Mouse (Mus musculus) forebrain, embryonic 10.5 days (tissue): ENCODE measurements around the gene Igfbp4. TPM values are rescaled to one million over a fixed set of nuclear protein-coding genes. Genes with fewer than 3 reads are reported as not detected.

Source experiments
- DNase-seq: peaks from one replicate; pipeline ENCODE4 v3.0.0-alpha.2; 2017; ENCODE audit warnings: low spot score; ENCODE audit errors: extremely low spot score
- H3K27ac ChIP-seq: fragments of 300-500 bp; sonication (generic); 2 replicates; pipeline ENCODE4 v1.5.1; 2016; ENCODE audit warnings: mild to moderate bottlenecking
- H3K27me3 ChIP-seq: fragments of 300-500 bp; sonication (generic); 2 replicates; pipeline ENCODE4 v1.6.1; 2016; ENCODE audit warnings: mild to moderate bottlenecking; ENCODE audit not compliant: poor library complexity, severe bottlenecking
- H3K36me3 ChIP-seq: fragments of 300-500 bp; sonication (generic); replicated peaks from 2 replicates; pipeline ENCODE4 v1.6.1; 2016; ENCODE audit warnings: mild to moderate bottlenecking, moderate library complexity
- H3K4me1 ChIP-seq: fragments of 300-500 bp; sonication (generic); 2 replicates; pipeline ENCODE4 v1.6.1; 2016
- H3K4me3 ChIP-seq: fragments of 300-500 bp; sonication (generic); 2 replicates; pipeline ENCODE4 v1.5.1; 2016; ENCODE audit warnings: mild to moderate bottlenecking, moderate library complexity
- H3K9me3 ChIP-seq: fragments of 300-500 bp; sonication (generic); 2 replicates; pipeline ENCODE4 v1.6.1; 2016; ENCODE audit warnings: mild to moderate bottlenecking, moderate library complexity
- WGBS: fragments of 180-500 bp; shearing (Covaris S2); methylation state at CpG from one replicate; pipeline ENCODE4 v1.1.7; 2016; 5-methylcytosine and 5-hydroxymethylcytosine counted together
- polyA plus RNA-seq: library from polyadenylated mRNA; unstranded; fragments of >200 nt; fragmentation: Nextera tagmentation; extraction: Ambion mirVana; gene quantifications from 2 replicates; pipeline ENCODE4 v1.2.1, GENCODE M21; 2016

The Igfbp4 gene
- polyA plus RNA-seq, 1 experiment from 2014 or later, result 364 TPM

- Histone ChIP-seq H3K27ac (no peak overlapping the region), H3K36me3 (peaks cover 60% of the 10 kb centered on the region), H3K4me3 (no peak overlapping the region), H3K9me3 (no peaks in the 10 kb centered on the region), H3K4me1 (peaks cover 73% of the 10 kb centered on the region), H3K27me3 (0 out of 2 replicates have a peak, but pooled peaks cover 6% of the 10 kb centered on the region)
- 88% methylated on average over 12 of the region's 12 CpGs for WGBS
- no peak for DNase-seq
Measured at GRCm38 (mm10) chr11:99045159-99045889, 4.3 kb downstream of the Igfbp4 start.

- H3K4me3 ChIP-seq, result no peak overlapping the region
- WGBS, result 61% methylated on average over 5 of the region's 5 CpGs
Measured at GRCm38 (mm10) chr11:99047120-99047519, 6.1 kb downstream of the Igfbp4 start.

GRCm38 (mm10) chr11:99047643-99048042, 6.6 kb downstream of the Igfbp4 start:
- no peak overlapping the region for H3K4me3 ChIP-seq
- WGBS, result 66% methylated on average over 2 of the region's 2 CpGs

More at GRCm38 (mm10) chr11:99047120-99047519, 6.1 kb downstream of the Igfbp4 start:
- DNase-seq, result no peak
- no peaks in the 10 kb centered on the region for H3K9me3 ChIP-seq
- peak overlapping the region; percentile 27 for H3K27ac ChIP-seq
- H3K4me1 ChIP-seq, result peaks cover 57% of the 10 kb centered on the region
- H3K36me3 ChIP-seq, result peaks cover 78% of the 10 kb centered on the region
- H3K27me3 ChIP-seq, result 0 out of 2 replicates have a peak, but pooled peaks cover 1% of the 10 kb centered on the region

GRCm38 (mm10) chr11:99055143-99055542, 14.1 kb downstream of the Igfbp4 start:
- no peak for DNase-seq
- no peaks in the 10 kb centered on the region for H3K27me3 ChIP-seq
- H3K4me3 ChIP-seq, result no peak overlapping the region
- H3K4me1 ChIP-seq, result peaks cover 34% of the 10 kb centered on the region
- peaks cover 29% of the 10 kb centered on the region for H3K36me3 ChIP-seq
- H3K9me3 ChIP-seq, result no peaks in the 10 kb centered on the region; the same call in 1 of the 2 replicates
- 47% methylated on average over 4 of the region's 4 CpGs for WGBS
- H3K27ac ChIP-seq, result peak overlapping the region; percentile 74; the same call in 1 of the 2 replicates

More at GRCm38 (mm10) chr11:99047643-99048042, 6.6 kb downstream of the Igfbp4 start:
- H3K36me3 ChIP-seq, result peaks cover 83% of the 10 kb centered on the region
- peak overlapping the region; percentile 27 for H3K27ac ChIP-seq
- H3K27me3 ChIP-seq, result no peaks in the 10 kb centered on the region
- peaks cover 55% of the 10 kb centered on the region for H3K4me1 ChIP-seq
- no peak for DNase-seq
- no peaks in the 10 kb centered on the region for H3K9me3 ChIP-seq

GRCm38 (mm10) chr11:99055571-99056452, 14.8 kb downstream of the Igfbp4 start:
- WGBS, result 2% methylated on average over 8 of the region's 8 CpGs
- Histone ChIP-seq H3K4me3 (no peak overlapping the region), H3K9me3 (no peaks in the 10 kb centered on the region; the same call in 1 of the 2 replicates), H3K4me1 (peaks cover 41% of the 10 kb centered on the region), H3K27me3 (no peaks in the 10 kb centered on the region), H3K27ac (peak overlapping the region; percentile 74), H3K36me3 (peaks cover 22% of the 10 kb centered on the region)
- DNase-seq, result peak; percentile 56

- H3K36me3 ChIP-seq, result no peaks in the 10 kb centered on the region
- no peak for DNase-seq
- H3K9me3 ChIP-seq, result no peaks in the 10 kb centered on the region; the same call in 1 of the 2 replicates
- H3K4me3 ChIP-seq, result no peak overlapping the region
- H3K27me3 ChIP-seq, result no peaks in the 10 kb centered on the region
- WGBS, result 85% methylated on average over 3 of the region's 3 CpGs
- H3K27ac ChIP-seq, result peak overlapping the region; percentile 31
- peaks cover 35% of the 10 kb centered on the region for H3K4me1 ChIP-seq
Measured at GRCm38 (mm10) chr11:99060435-99060834, 19.4 kb downstream of the Igfbp4 start.

GRCm38 (mm10) chr11:99062661-99063060, 21.6 kb downstream of the Igfbp4 start:
- Histone ChIP-seq H3K27me3 (no peaks in the 10 kb centered on the region), H3K27ac (peak overlapping the region; percentile 62), H3K9me3 (no peaks in the 10 kb centered on the region; the same call in 1 of the 2 replicates), H3K4me3 (no peak overlapping the region), H3K36me3 (no peaks in the 10 kb centered on the region), H3K4me1 (peaks cover 31% of the 10 kb centered on the region)
- no peak for DNase-seq
- 88% methylated on average over 7 of the region's 7 CpGs for WGBS

GRCm38 (mm10) chr11:99063406-99064131, 22.5 kb downstream of the Igfbp4 start:
- DNase-seq, result no peak
- 39% methylated on average over 8 of the region's 8 CpGs for WGBS
- Histone ChIP-seq H3K27ac (peak overlapping the region; percentile 62), H3K9me3 (no peaks in the 10 kb centered on the region; the same call in 1 of the 2 replicates), H3K4me1 (peaks cover 35% of the 10 kb centered on the region), H3K4me3 (no peak overlapping the region), H3K36me3 (no peaks in the 10 kb centered on the region), H3K27me3 (no peaks in the 10 kb centered on the region)

- Histone ChIP-seq H3K4me3 (no peak overlapping the region), H3K4me1 (peaks cover 45% of the 10 kb centered on the region), H3K27me3 (no peaks in the 10 kb centered on the region), H3K9me3 (no peaks in the 10 kb centered on the region), H3K36me3 (no peaks in the 10 kb centered on the region), H3K27ac (peak overlapping the region; percentile 59)
- 65% methylated on average over 3 of the region's 3 CpGs for WGBS
- no peak for DNase-seq
Measured at GRCm38 (mm10) chr11:99065353-99065752, 24.3 kb downstream of the Igfbp4 start.

GRCm38 (mm10) chr11:99065979-99066378, 24.9 kb downstream of the Igfbp4 start:
- H3K9me3 ChIP-seq, result no peaks in the 10 kb centered on the region
- 24% methylated on average over 2 of the region's 2 CpGs for WGBS
- DNase-seq, result peak; percentile 78
- H3K36me3 ChIP-seq, result no peaks in the 10 kb centered on the region
- no peaks in the 10 kb centered on the region for H3K27me3 ChIP-seq
- H3K27ac ChIP-seq, result peak overlapping the region; percentile 59
- H3K4me3 ChIP-seq, result no peak overlapping the region
- peaks cover 43% of the 10 kb centered on the region for H3K4me1 ChIP-seq

- 84% methylated on average over 8 of the region's 8 CpGs for WGBS
- H3K9me3 ChIP-seq, result no peaks in the 10 kb centered on the region
- H3K4me1 ChIP-seq, result peaks cover 60% of the 10 kb centered on the region
- no peak for DNase-seq
- no peaks in the 10 kb centered on the region for H3K36me3 ChIP-seq
- no peaks in the 10 kb centered on the region for H3K27me3 ChIP-seq
- H3K27ac ChIP-seq, result no peak overlapping the region; the same call in 1 of the 2 replicates
- H3K4me3 ChIP-seq, result no peak overlapping the region
Measured at GRCm38 (mm10) chr11:99067591-99067990, 26.5 kb downstream of the Igfbp4 start.

- H3K27me3 ChIP-seq, result no peaks in the 10 kb centered on the region
- WGBS, result 82% methylated on average over 5 of the region's 5 CpGs
- no peaks in the 10 kb centered on the region for H3K9me3 ChIP-seq
- no peaks in the 10 kb centered on the region for H3K36me3 ChIP-seq
- H3K27ac ChIP-seq, result peak overlapping the region; percentile 1; the same call in 1 of the 2 replicates
- H3K4me1 ChIP-seq, result peaks cover 61% of the 10 kb centered on the region
- DNase-seq, result no peak
- H3K4me3 ChIP-seq, result no peak overlapping the region
Measured at GRCm38 (mm10) chr11:99068455-99068854, 27.4 kb downstream of the Igfbp4 start.
